Comparison of ENCODE assay signal across 12 mouse cellular contexts in genomic region chr6:43297508-43297850, GRCm38 (mm10). TPM values are rescaled to one million over a fixed set of nuclear protein-coding genes. Genes with fewer than 3 reads are reported as not detected.
A peak's percentile ranks its signal among the peaks of the same experiment; 100 is the strongest.
DNase-seq lines count a peak whose midpoint lies in the region; ATAC-seq and TF ChIP-seq lines count a peak whose summit lies in the region.
"Had no signal": no experiment of that assay in that cellular context is flagged by ENCODE, and none has a peak within 500 bp of the region (broad histone marks: within the 10 kb centered on the region; RNA-seq: fewer than 3 reads in every experiment).

No protein-coding gene starts in this region.

- peaks cover 8% of the 10 kb centered on the region for H3K4me1 ChIP-seq in lung, embryonic 14.5 days (ENCODE audit: insufficient read depth)
- H3K4me1 ChIP-seq in forebrain, postnatal 0 days (ENCODE audit: insufficient read depth) = no peaks in the 10 kb centered on the region
- peaks cover 3% of the 10 kb centered on the region; the same call in 1 of the 2 replicates for H3K4me1 ChIP-seq in midbrain, embryonic 11.5 days (ENCODE audit: control insufficient read depth, insufficient read depth, low read length)
- H3K4me1 ChIP-seq: liver, embryonic 13.5 days had no signal

- H3K36me3 ChIP-seq in lung, embryonic 14.5 days (ENCODE audit: insufficient read depth) = no peaks in the 10 kb centered on the region
- H3K36me3 ChIP-seq in forebrain, postnatal 0 days (ENCODE audit: insufficient read depth) = no peaks in the 10 kb centered on the region
- no peaks in the 10 kb centered on the region for H3K36me3 ChIP-seq in midbrain, embryonic 11.5 days (ENCODE audit: control insufficient read depth, insufficient read depth, low read length)
- H3K36me3 ChIP-seq: G1E; liver, embryonic 13.5 days had no signal

- ATAC-seq in lung, embryonic 14.5 days (ENCODE audit: insufficient read depth) = no peak; the same call in 1 of the 2 replicates
- peak; percentile 80 for ATAC-seq in forebrain, postnatal 0 days
- ATAC-seq in midbrain, embryonic 11.5 days (ENCODE audit: low FRiP score) = peak; percentile 76

- TF ChIP-seq CTCF in lung, embryonic 14.5 days (IDR thresholded peaks at IDR 0.05; ENCODE audit: low read depth) = no peak
- TF ChIP-seq CTCF in forebrain, postnatal 0 days (IDR thresholded peaks at IDR 0.05; ENCODE audit: low read depth) = 0 out of 2 replicates have a peak, but pooled peaks have one; percentile 0

- no peak overlapping the region for H3K27ac ChIP-seq in lung, embryonic 14.5 days (ENCODE audit: low read depth)
- H3K27ac ChIP-seq in forebrain, postnatal 0 days (ENCODE audit: low read depth, low read length) = no peak overlapping the region
- no peak overlapping the region for H3K27ac ChIP-seq in midbrain, embryonic 11.5 days (ENCODE audit: low read depth, low read length)
- H3K27ac ChIP-seq: liver, embryonic 13.5 days had no signal

- WGBS in lung, embryonic 14.5 days = 36% methylated on average over 2 of the region's 2 CpGs
- WGBS in forebrain, postnatal 0 days = 10% methylated on average over 2 of the region's 2 CpGs
- 14% methylated on average over 2 of the region's 2 CpGs for WGBS in midbrain, embryonic 11.5 days

- H3K27me3 ChIP-seq in lung, embryonic 14.5 days (ENCODE audit: insufficient read depth, low read length) = no peaks in the 10 kb centered on the region
- H3K27me3 ChIP-seq in forebrain, postnatal 0 days (ENCODE audit: insufficient read depth, low read length) = no peaks in the 10 kb centered on the region
- H3K27me3 ChIP-seq in midbrain, embryonic 11.5 days (ENCODE audit: control insufficient read depth, insufficient read depth, low read length) = no peaks in the 10 kb centered on the region
- H3K27me3 ChIP-seq: liver, embryonic 13.5 days had no signal

- H3K4me3 ChIP-seq in lung, embryonic 14.5 days (ENCODE audit: low read depth, low read length) = no peak overlapping the region
- no peak overlapping the region for H3K4me3 ChIP-seq in forebrain, postnatal 0 days (ENCODE audit: low read depth, low read length)
- no peak overlapping the region for H3K4me3 ChIP-seq in midbrain, embryonic 11.5 days (ENCODE audit: low read depth, low read length)
- H3K4me3 ChIP-seq: liver, embryonic 13.5 days had no signal

- H3K4me2 ChIP-seq in lung, embryonic 14.5 days = no peak overlapping the region
- H3K4me2 ChIP-seq in forebrain, postnatal 0 days (ENCODE audit: low read depth) = no peak overlapping the region
- no peak overlapping the region for H3K4me2 ChIP-seq in midbrain, embryonic 11.5 days
- H3K4me2 ChIP-seq: liver, embryonic 13.5 days had no signal

- H3K9me3 ChIP-seq in lung, embryonic 14.5 days (ENCODE audit: low read depth, low read length) = no peaks in the 10 kb centered on the region
- H3K9me3 ChIP-seq in forebrain, postnatal 0 days (ENCODE audit: low read length) = no peaks in the 10 kb centered on the region
- H3K9me3 ChIP-seq in midbrain, embryonic 11.5 days (ENCODE audit: control insufficient read depth, low read length) = no peaks in the 10 kb centered on the region
- H3K9me3 ChIP-seq: G1E; liver, embryonic 13.5 days had no signal

- H3K9ac ChIP-seq in lung, embryonic 14.5 days = no peak overlapping the region
- H3K9ac ChIP-seq in forebrain, postnatal 0 days = 0 out of 2 replicates have a peak overlapping the region, but pooled peaks have one; percentile 11
- H3K9ac ChIP-seq in midbrain, embryonic 11.5 days (ENCODE audit: low read length) = no peak overlapping the region
- H3K9ac ChIP-seq: liver, embryonic 13.5 days had no signal

- peak; percentile 41 for DNase-seq in lung, embryonic 14.5 days
- no peak for DNase-seq in lung, postnatal 14 days
- DNase-seq in forebrain, postnatal 0 days = peak; percentile 68
- peak; percentile 88 for DNase-seq in midbrain, embryonic 11.5 days (ENCODE audit: low spot score, missing footprints)
- DNase-seq in right cerebral cortex, postnatal 14 days = peak; percentile 17
- DNase-seq in thymus, postnatal 10 days (ENCODE audit: low spot score in 2 of 2) = no peak
- no peak for DNase-seq in lung, postnatal 4 days
- DNase-seq: adrenal gland, postnatal 36 days; liver, embryonic 13.5 days had no signal

RNA-seq across cellular contexts. Expression of gene Nobox, which starts 11.9 kb away (rescaled TPM):
- 0.29 and 0.45 TPM in 2 replicates for polyA plus RNA-seq in lung, embryonic 14.5 days (2014; fragmentation: Nextera tagmentation; extraction: Ambion mirVana)
- not detected in 2 replicates for total RNA-seq in forebrain, postnatal 0 days (2014; rRNA removed)
- polyA plus RNA-seq in forebrain, postnatal 0 days (2015; fragmentation: Nextera tagmentation; extraction: Ambion mirVana) = 0.12 TPM in 1 of 2 replicates, not detected in the other
- polyA plus RNA-seq in midbrain, embryonic 11.5 days (2014; fragmentation: Nextera tagmentation; extraction: Ambion mirVana) = not detected in 2 replicates
- total RNA-seq: adrenal gland, postnatal 36 days; G1E had no signal
- polyA plus RNA-seq: gonadal fat pad, adult 2 months; large intestine, adult 2 months; liver, embryonic 13.5 days had no signal

RNA-seq across cellular contexts. Expression of gene Arhgef5, which starts 32.1 kb away (rescaled TPM):
- polyA plus RNA-seq in lung, embryonic 14.5 days (2014; fragmentation: Nextera tagmentation; extraction: Ambion mirVana) = 20.3 and 21.2 TPM in 2 replicates
- 2.3 and 3.3 TPM in 2 replicates for total RNA-seq in forebrain, postnatal 0 days (2014; rRNA removed)
- 1.3 and 1.6 TPM in 2 replicates for polyA plus RNA-seq in forebrain, postnatal 0 days (2015; fragmentation: Nextera tagmentation; extraction: Ambion mirVana)
- polyA plus RNA-seq in midbrain, embryonic 11.5 days (2014; fragmentation: Nextera tagmentation; extraction: Ambion mirVana) = 2.7 and 2.8 TPM in 2 replicates
- polyA plus RNA-seq: G1E had no signal

Comparison
In these comparisons a context has a peak if more than half of its experiments do, and no peak if none do; other contexts are left out.
1. DNase-seq: peak in lung, embryonic 14.5 days (single experiment), forebrain, postnatal 0 days (single experiment), midbrain, embryonic 11.5 days (single experiment) and right cerebral cortex, postnatal 14 days (single experiment); none in lung, postnatal 14 days (single experiment), thymus, postnatal 10 days (0 of 2) and lung, postnatal 4 days (0 of 2).